Mouse (Mus musculus) left cerebral cortex, adult 9 months (tissue): ENCODE measurements around the gene Csmd2.

Experiments
- DNase-seq, 2 experiments: peaks; one replicate each; pipeline ENCODE4 v3.0.0; 2022; ENCODE audit warnings: low spot score in 2 of 2

The Csmd2 gene

DNA sequence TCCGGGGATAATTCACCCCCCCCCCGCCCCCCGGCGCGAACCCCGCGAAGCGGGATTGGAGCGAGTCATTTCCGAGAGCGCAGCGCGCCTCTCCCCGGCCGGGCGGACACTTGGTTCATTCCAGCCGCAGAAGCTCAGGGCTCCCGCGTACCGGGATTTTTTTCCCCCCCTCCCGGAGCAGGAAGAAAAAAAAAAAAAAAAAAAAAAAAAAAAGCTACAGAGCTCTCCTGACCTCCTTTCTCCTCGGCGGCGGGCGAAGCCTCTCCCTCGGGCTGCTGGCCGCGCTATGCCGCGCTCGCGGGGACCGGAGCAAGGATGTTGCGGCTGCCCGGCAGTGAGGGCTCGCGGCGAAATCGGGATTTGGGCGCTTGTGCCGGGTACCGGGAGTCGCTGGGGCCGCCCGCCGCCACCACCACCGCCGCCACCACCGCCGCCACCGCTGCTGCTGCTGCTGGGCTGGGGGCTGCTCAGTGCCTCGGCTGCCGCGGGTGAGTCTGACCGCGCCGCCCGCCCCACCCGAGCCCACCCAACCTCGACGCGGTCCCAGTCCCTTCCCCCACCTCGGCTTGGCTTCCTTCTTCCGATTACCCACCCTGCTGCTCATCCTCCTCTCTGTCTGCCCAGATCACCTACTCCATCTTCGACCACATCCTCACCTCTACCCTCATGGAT, at the start of gene Csmd2:
Csmd2 (plus strand) TSS at position 74 of the 672 bp plus-strand sequence.
- peak in 1 of 2 experiments; percentile 55 for DNase-seq

DNA sequence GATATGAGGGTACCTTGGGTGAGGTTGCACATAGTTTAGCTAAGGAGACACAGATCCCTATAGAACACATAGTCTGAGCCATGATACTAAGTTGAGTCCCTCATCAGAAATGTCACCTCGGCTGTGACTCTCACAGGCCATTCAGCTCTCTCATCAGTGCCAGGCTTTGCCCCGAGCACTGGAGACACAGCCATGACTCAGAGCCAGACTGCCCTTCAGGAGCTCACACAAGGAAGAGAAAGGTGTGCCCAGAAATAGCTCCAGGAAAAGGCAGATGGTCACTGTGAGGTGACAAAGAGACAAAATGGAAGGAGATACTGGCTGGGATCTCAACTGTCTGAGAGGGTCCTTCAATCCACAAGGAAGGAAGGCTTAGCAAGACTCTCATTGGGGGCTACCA, 40.0 kb upstream of the Csmd2 start:
- DNase-seq, result no peak

DNA sequence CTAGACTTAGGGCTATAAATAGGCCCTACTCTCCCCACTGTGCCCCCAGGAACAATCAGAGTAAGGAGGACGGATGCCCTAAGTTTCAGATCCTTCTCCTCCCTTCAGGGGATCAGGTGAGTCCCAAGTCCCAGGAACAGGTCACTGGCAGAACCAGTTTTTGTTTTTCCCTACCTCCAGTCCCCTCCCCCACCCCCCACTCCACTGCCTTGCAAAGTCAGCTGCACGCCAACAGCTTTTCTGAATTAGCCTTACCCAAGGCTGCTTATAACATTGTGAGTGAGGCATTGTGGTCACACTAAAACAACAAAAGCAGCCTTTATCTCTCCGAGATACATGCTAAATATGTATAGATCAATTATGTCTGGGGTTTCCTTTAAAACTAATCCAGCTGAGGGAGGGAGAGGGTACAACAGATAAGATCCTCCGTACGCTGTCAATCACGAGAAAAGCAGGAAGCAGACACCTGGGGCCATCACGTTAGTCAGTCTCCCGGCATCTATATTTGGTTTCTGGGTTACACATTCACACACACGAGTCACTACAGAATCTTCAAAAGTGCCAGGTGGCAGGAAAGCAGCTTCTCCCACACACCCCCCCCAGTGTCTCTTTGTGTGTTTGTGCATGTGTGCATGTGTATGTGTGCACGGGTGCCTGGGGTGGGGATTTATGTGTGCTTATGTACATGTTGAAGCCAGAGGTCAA, 34.5 kb upstream of the Csmd2 start:
- no peak for DNase-seq

DNA sequence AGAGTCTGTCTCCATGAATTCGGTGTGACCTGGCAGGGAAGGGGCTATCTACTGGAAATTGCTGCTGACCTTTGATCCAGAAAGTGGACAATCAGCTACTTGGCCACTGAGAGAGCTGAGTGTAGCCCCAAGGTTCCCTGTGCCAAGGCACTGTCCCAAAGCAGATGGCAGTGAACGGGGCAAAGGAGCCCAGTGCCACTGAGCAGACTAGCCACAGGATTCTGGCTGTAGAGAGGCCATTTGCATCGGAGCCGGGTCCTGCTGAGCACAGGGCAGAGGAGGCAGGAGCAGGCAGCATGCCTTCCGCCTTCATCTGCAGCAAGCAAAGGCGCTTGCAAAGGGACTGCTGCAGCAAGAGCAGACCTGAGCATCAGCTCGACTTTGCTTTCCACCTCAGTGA, 18.6 kb upstream of the Csmd2 start:
- no peak for DNase-seq

DNA sequence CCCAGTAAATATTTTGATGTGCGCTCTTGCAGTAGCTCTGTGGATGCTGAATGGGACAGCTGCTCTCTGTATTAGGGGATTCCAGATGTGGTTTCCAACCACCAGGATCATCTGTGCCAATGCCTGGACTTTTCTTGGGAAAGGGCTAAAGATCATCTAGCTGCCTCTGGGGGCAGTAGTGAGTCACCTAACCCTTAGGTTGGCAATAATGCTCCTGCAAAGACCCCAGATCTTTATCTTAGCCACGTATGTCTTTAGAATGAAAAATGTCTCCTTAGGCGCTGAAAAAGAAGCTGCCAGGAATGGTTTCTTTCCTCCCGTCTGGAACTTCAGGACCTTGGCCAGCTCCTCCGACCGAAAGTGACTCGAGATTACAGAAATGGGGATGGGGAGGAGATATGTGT, 17.6 kb upstream of the Csmd2 start:
- no peak for DNase-seq

DNA sequence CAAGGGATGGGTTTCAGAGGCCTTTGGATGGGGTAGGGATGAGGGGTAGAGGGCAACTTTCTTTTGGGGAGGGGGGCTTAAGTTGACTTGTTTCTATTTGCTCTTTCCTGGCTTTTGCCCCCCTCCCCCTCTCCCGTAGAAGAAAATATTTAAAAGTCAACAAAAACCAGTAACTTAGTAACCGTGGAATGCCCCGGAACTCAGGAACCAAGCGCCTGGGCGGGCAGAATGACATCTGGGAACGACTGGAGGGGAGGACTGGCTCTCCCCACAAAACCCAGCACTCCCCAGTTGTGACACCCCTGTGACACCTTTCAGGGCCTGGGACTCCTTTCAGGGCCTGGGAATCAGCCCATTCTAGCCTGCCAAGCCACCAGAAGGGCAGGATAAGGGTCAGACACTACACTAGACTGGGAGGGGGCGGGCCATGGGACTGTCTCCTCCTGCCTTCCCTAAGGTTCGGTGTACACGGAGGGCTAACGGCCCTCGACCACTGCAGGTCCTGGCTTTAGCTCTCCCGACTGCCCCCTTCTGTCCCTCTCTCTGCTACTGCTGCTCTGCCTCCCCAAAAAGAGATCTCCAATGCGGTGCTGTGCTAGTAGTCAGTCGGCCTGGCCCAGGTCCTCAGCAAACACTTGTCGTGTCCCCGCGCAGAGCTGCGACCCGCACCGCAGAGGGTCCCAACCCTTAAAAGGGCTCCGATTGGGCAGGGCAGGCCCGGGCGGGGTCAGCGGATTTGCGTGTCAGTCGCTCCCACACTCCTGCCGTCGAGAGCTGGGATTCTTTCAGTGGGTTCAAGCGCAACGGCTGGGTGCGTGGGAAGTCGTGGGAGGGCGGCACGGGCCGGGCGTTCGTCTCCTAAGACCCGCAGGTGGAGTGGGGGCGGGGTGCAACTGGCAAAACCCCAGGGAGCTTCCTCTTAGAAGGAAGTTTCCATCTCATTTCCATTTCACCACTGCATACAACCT, 16.5 kb upstream of the Csmd2 start, which contains the start of gene CK137956:
CK137956 (minus strand) TSS at position 51 of the 968 bp plus-strand sequence.
- no peak for DNase-seq

DNA sequence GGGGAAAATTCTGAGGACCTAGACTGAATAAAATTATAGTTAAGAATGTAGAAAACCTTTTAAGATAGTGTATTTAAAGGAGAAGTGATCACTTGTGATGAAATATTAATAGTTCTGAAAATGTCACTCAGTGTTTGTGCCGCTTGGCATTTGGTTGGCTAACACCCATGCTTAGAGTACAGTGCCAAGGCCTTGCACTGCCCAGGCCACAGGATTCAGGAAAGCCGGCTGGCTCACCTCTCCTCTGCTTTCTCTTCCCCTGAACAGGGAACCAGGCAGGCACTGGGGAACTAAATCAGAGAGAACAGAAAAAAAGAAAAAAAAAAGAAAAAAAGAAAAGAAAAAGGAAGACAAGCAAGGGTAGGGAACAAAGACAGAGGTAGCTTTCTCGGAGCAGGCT, 14.7 kb upstream of the Csmd2 start:
- no peak for DNase-seq

DNA sequence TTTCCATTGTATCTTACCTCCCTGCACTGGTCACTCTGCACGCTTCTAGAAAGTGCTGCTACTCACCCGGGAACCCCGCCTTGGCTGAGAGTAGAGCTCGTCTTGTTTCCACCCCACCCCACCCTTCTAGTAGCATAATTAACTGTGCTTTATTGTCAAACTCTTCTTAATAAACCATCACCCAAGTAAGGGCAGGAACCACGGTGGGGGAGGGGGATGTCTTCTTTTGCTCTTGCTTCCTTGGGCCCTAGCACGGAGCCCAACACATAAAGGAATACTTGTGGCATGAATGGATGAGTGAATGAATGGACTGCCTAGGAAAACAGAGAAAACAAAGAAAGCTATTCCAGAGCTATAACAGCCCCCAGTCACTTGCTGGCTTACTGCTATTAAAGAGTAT, 6.5 kb upstream of the Csmd2 start:
- no peak for DNase-seq

DNA sequence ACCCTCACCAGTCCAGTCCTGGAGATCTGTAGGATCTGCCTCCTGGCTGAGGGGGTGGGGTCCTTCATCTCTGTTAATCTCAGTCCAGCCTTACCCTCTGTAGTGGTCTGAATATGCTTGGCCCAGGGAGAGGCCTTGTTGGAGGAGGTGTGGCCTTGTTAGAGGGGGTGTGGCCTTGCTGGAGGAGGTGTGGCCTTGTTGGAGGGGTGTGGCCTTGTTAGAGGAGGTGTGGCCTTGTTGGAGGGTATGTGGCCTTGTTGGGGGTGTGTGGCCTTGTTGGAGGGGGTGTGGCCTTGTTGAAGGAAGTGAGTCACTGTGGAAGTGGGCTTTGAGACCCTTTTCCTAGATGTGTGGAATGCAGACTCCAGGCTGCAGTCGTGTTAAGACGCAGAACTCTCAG, 3.2 kb upstream of the Csmd2 start:
- DNase-seq, result no peak

DNA sequence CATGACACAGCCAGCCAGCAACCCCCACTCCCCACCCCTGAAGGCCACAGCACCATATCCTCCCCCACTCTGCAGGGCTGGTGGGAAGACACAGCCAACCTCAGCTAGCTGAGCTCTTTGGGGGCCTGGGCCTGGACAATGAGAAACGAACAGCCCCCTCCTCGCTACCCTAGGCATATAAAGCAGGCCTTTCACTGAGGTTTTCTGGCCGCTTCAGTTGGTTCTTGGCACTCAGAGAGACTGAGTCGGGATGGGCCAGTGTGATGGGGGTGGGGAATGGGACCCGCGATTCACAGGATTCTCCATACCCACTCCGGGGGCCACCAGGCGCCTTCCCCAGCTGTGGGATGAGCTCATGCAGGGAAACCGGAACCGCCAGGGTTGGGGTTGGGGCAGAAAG, 1.8 kb upstream of the Csmd2 start:
- DNase-seq, result peak in 1 of 2 experiments; percentile 56

DNA sequence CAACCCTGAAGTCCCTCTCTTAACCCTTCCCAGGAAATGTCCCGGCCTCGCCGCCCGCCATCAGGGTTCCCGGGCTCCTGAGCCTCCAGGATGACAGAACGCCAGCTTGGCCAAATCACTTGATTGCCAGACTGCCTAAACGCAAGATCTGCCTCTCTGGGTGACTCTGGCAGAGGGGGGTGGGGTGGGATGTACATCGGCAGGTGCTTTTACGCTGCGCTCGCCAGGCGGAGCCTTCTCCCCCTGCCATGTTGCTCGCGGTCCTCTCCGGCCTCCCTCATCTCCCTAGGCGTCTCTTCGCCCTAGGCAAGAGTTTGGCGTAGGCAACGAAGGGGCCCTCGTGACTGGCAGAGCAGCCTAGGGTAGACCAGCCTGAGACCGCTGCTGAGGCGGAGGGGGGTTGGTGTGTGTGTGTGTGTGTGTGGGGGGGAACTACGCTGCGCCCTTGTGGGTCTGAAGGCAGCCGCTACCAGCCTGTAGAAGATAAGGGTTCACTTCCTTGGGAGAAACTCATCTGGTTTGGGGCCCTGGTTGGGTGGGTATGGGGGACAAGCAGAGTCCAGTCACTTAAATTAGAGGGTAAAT, 1.1 kb upstream of the Csmd2 start:
- DNase-seq, result peak in 1 of 2 experiments; percentile 42

DNA sequence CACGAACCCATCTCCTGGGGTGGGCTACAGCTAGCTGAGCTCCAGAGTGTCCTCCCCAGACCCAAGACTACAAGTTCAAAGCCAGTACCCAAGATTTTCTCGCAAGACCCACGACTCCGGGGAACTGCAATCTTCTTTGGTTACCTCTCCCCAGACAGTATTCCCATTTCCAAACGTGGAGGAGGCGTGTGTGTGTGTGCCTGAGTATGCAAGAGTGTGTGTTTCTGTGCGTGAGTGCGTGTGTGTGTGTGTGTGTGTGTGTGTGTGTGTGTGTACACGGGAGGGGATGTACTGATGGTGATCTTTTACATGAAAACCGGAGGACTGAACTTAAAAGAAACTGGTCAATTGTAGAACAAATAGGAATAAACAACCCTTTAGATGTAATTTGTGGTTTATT, 387 bp upstream of the Csmd2 start:
- peak in 1 of 2 experiments; percentile 34 for DNase-seq

DNA sequence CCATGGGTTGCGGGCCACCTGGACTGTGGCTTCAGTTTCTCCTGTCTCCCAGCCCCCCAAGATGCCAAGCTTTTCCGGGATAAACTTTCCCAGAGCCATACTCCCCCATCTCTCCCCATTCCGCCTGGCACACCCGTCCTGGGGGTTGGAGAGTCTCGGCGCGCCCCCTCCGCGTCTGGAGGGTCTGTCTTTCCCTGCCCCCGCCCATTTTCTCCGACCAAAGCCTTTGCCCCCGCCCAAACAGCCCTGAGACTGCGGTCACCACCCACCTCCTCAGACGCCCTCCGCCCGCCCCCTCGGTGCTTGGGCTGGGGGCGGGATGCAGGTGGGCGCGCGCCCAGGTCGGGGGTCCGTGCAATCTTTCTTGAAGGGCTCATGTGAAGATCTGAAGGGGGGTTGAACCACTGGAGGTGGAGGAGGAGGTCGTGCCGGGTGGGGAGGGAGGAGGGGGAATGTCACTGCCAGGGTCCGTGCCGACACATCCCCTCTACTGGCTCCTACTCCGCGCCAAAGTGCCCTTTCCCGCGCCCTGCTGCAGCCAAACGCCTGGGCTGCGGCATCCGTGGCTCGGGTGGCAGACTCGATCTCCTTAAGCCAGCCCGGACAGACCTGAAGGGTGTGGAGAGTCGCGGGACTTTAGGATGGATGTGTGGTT, 996 bp downstream of the Csmd2 start:
- no peak for DNase-seq

DNA sequence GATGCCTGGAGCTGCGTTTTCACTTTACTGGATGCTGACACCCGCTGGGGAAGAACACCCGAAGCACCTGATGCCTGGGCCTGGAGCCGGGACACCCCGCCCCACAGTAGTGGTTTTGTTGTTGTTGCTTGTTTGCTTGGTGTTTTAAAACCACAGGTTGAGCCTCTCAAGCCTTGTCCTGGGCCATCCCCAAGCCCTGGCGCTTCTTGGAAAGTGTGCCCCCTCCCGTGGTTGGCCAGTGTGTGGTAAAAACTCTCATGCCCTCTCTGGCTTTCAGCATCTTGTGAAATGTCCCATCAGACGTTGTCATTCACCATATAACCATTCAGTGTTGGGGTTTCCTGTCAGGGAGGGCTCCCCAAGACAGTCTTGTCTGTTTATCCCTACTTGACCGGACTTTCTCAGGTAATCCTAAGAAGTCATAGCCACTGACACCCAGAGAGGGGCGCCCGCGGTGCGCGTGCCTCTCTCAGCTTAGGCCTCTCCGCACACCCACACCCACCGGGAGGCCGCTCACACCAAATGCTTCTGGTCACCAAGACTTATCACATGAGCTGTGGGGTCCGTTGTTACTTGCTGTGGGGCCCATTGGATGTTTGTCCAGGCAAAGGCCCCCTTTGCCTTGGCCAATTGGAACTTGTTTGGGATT, 1.8 kb downstream of the Csmd2 start:
- DNase-seq, result peak in 1 of 2 experiments; percentile 67

DNA sequence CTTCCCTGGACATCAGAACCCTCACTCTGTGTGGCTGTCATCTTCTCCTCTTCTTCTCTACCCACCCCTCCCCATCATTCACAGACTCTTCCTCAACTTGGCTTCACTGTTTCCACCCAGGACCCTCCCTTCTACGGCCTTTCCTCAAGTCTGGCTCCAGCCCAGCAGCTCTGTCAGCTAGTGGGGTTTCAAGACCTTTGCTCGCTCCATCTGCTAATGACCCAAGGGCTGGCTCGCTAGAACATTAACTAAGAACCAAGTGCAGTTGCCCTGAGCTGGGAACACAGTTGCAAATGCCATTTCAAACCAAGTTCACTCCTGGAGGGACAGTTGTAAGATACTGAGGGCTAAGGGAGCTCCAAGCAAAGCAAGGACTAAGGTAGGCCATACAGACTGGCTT, 11.6 kb downstream of the Csmd2 start:
- no peak for DNase-seq

DNA sequence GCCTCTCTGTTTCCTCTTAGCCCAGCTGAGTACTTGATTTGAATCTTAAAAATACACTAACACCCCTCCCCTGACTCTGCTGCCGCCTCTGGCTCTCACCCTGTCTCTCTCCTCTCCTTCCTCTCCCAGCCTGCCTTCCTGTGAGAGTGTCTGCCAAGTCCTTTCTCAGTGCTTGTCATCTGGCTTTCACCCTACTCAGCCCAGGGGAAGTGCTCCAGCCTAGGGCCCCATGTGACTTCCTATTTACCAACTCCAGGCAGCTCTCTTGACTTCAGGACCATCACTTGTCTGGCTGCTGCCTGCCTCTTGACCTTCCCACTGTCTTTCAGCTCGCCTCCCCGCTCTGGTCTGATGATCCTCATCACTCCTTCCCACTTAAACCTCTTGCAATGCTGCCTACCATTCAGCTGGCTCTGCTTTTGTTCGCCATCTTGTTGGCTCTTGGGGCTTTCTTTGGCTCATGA, 15.0 kb downstream of the Csmd2 start:
- peak; percentile 47 to 50 for DNase-seq

DNA sequence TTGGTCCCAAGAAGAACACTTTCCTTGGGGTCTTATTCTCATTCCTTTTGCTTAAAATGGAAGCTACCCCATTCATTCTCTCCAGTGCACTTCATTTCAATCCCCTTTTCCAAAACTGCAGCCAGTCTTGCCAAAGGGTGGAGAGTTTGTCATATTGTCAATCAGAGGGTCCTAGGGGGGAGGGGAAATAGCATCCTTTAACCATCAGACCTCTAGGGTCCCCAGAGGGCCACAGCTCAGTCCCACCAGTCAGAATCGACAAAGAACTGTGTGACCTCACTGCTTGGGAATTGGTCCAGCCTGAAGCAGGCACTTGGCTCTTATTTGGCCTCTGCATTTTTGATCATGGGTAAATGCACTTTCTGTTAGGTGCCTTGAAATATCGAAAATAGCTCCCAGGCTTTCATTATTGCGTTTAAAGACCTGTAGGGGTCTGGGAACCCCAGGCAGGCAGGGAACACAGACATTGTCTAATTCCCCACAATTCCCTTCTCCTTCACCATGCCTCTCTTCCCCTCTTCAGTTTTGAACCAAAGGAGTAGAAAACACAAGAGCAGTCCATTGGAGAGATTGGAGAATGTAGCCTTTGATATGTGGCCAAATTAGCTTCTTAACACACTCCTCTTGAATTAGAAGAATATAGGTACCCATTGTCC, 17.3 kb downstream of the Csmd2 start:
- DNase-seq, result no peak

DNA sequence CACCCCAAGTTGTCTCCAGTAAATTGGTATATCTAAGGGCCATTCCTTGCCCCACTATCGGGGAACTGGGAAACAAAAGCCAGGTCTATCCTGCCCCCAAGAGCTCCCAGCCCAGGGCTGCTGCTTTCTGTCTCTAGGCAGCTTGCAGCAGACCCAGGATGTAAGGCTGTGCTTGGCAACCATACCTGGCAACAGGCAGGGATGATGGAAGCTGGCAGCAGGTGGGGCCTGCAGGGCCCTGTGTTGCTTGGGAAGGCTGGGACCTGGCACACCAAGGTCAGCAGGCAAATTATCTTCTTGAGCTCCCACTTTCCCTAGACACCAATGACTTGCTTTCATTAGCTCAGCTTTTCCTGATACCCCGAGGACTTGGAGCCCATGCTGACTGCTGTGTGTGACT, 31.8 kb downstream of the Csmd2 start:
- no peak for DNase-seq

DNA sequence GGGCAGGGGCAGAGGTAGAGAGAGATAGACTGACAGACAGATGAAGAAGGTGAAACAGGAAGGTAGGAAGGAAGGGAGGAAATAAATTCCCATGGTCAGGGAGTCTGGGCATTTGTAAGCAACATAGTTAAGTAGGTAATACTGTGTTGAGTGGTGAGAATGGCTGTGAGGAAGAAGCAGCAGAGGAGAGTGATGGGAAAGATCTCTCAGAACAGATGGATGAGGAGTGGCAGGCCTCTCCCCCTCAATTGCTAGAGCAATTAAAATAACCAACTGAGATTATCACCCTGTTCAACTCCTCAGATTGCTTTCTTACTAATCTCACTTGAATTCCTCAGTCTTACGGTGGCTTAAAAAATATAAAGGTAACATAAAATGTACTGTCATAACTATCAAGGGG, 40.6 kb downstream of the Csmd2 start:
- no peak for DNase-seq

DNA sequence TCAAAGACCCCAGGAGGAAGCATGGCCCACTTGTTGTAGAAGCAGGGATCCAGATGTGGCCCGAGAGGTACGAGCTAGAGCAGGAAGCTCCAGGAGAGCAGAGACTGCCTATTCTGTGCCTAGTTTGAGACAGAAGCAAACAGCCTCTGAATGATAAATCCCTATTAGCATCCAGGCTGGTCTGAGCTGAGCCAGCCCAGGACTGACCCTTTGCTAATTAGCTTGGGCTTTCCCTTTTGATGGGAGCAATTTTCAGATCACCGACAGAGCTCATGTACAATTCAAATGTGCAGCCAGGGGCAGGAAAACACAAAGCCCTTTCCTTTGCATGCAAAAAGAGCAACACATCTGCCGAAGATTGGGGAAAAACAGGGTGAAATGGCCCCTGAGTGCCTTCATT, 54.2 kb downstream of the Csmd2 start:
- DNase-seq, result no peak
